Comparison of ENCODE assay signal across 7 mouse cellular contexts in the genomic region with DNA sequence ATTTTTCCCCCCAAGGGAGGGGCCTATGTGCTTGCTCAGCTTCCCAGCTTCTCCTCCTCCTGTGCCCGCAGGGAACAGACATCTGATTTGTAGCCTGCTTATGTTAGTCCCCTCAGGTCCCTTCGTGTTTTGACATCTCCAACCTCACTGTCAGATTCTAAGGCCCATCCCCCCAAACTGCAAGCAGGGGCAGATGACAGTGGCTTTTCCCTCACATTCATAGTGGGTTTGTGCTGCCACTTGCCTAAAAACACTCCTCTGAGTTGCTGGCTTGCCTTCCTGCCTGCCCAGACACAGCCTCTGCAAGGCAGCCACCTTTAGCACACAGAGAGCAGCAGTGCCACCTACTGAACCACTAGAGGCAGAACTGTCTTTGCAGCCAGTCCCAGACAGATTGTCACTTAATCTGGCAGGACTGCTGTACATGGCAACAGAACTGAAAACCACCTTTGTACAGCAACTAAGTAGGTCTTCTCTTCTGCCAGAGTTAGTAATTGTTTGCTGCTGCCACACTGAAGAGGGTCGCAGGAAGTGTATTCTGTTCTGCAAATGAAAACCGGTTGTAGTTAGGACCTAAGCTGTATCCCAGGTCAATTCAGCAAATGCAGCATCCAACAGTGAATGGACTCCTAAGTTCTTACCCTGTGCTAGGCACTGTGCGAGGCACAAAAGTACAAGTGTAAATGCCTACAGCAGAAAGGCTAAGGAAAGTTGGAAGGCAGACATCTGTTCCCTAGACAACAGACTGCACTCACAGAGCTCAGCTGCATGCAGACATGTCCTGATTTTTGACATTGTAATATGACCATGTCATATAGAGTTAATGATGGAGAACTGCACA.
DNase-seq lines count a peak whose midpoint lies in the region; ATAC-seq and TF ChIP-seq lines count a peak whose summit lies in the region.

No protein-coding gene starts in this region.

- no peak overlapping the region for H3K4me3 ChIP-seq in intestine, embryonic 15.5 days (replicated peaks)
- no peak overlapping the region for H3K4me3 ChIP-seq in midbrain, embryonic 11.5 days (ENCODE audit: low read depth, low read length)
- no peak overlapping the region for H3K4me3 ChIP-seq in small intestine, adult 2 months (ENCODE audit: low read depth, low read length)

- H3K4me2 ChIP-seq in intestine, embryonic 15.5 days (replicated peaks), result no peak overlapping the region
- H3K4me2 ChIP-seq in midbrain, embryonic 11.5 days, result no peak overlapping the region

- no peak for TF ChIP-seq POLR2A in small intestine, adult 2 months (IDR thresholded peaks at IDR 0.05; ENCODE audit: low read depth, low read length)

- H3K36me3 ChIP-seq in intestine, embryonic 15.5 days, result no peaks in the 10 kb centered on the region
- H3K36me3 ChIP-seq in midbrain, embryonic 11.5 days (ENCODE audit: control insufficient read depth, insufficient read depth, low read length), result no peaks in the 10 kb centered on the region
- no peaks in the 10 kb centered on the region for H3K36me3 ChIP-seq in small intestine, adult 2 months (ENCODE audit: control insufficient read depth, insufficient read depth, low read length)

- H3K9ac ChIP-seq in intestine, embryonic 15.5 days, result no peak overlapping the region
- H3K9ac ChIP-seq in midbrain, embryonic 11.5 days (ENCODE audit: low read length), result no peak overlapping the region

- ATAC-seq in intestine, embryonic 15.5 days, result peak; percentile 89
- peak; percentile 96 for ATAC-seq in midbrain, embryonic 11.5 days (ENCODE audit: low FRiP score)

- no peaks in the 10 kb centered on the region for H3K9me3 ChIP-seq in intestine, embryonic 15.5 days
- H3K9me3 ChIP-seq in midbrain, embryonic 11.5 days (ENCODE audit: control insufficient read depth, low read length), result no peaks in the 10 kb centered on the region

- DNase-seq in adipocyte (ENCODE audit: low spot score), result peak; percentile 77
- peak; percentile 85 for DNase-seq in embryo, embryonic 10 days (ENCODE audit: low spot score)
- DNase-seq in gastrocnemius, postnatal 25 days, result peak; percentile 46
- peak; percentile 75 to 79 for DNase-seq in left cerebral cortex, postnatal 14 days (ENCODE audit: low spot score in 2 of 2)
- peak; percentile 93 for DNase-seq in midbrain, embryonic 11.5 days (ENCODE audit: low spot score, missing footprints)

- WGBS in intestine, embryonic 15.5 days, result 36% methylated on average over 5 of the region's 5 CpGs
- 33% methylated on average over 5 of the region's 5 CpGs for WGBS in midbrain, embryonic 11.5 days
- WGBS in small intestine, adult 2 months, result 48% methylated on average over 5 of the region's 5 CpGs

- no peaks in the 10 kb centered on the region for H3K27me3 ChIP-seq in intestine, embryonic 15.5 days (replicated peaks)
- no peaks in the 10 kb centered on the region for H3K27me3 ChIP-seq in midbrain, embryonic 11.5 days (ENCODE audit: control insufficient read depth, insufficient read depth, low read length)
- H3K27me3 ChIP-seq in small intestine, adult 2 months (ENCODE audit: control insufficient read depth, insufficient read depth, low read length), result no peaks in the 10 kb centered on the region

- no peak overlapping the region for H3K27ac ChIP-seq in intestine, embryonic 15.5 days
- no peak overlapping the region for H3K27ac ChIP-seq in midbrain, embryonic 11.5 days (ENCODE audit: low read depth, low read length)
- no peak overlapping the region for H3K27ac ChIP-seq in small intestine, adult 2 months (ENCODE audit: insufficient read depth, low read depth, low read length)

- no peaks in the 10 kb centered on the region for H3K4me1 ChIP-seq in intestine, embryonic 15.5 days (replicated peaks)
- H3K4me1 ChIP-seq in midbrain, embryonic 11.5 days (ENCODE audit: control insufficient read depth, insufficient read depth, low read length), result no peaks in the 10 kb centered on the region
- H3K4me1 ChIP-seq in small intestine, adult 2 months (ENCODE audit: control insufficient read depth, insufficient read depth, insufficient read length, low read length), result no peaks in the 10 kb centered on the region

- TF ChIP-seq CTCF in small intestine, adult 2 months (IDR thresholded peaks at IDR 0.05; ENCODE audit: extremely low read depth, insufficient read length, insufficient replicate concordance, low read depth, low read length), result peak; percentile 71; the same call in 1 of the 2 replicates

- intact Hi-C loops in left cerebral cortex, postnatal 14 days (cut with DNase I), result loop anchor here (2.0 to 5.0 kb wide), 3 partner anchors 129 to 327 kb away; no protein-coding TSS in a partner anchor
